Mouse (Mus musculus): ENCODE measurements around the gene Arhgap24.

GRCm38 (mm10) chr5:102901176-102901575, 420.0 kb downstream of the Arhgap24 start:
- TF ChIP-seq POLR2A (IDR thresholded peaks at IDR 0.05; ENCODE audit: low read depth, low read length) (no peak), CTCF (IDR thresholded peaks at IDR 0.05; ENCODE audit: extremely low read depth, insufficient read depth, insufficient read length, insufficient replicate concordance) (no peak)

Measured in spleen, adult 2 months (tissue).